Comparison of ENCODE assay signal across 8 mouse cellular contexts in genomic region chr8:74935308-74935707, GRCm38 (mm10). TPM values are rescaled to one million over a fixed set of nuclear protein-coding genes. Genes with fewer than 3 reads are reported as not detected.
A peak's percentile ranks its signal among the peaks of the same experiment; 100 is the strongest.
DNase-seq lines count a peak whose midpoint lies in the region; ATAC-seq and TF ChIP-seq lines count a peak whose summit lies in the region.

No protein-coding gene starts in this region.

- 23% methylated on average over 6 of the region's 6 CpGs for WGBS in kidney, adult 2 months
- 18% methylated on average over 6 of the region's 6 CpGs for WGBS in limb, embryonic 13.5 days

- TF ChIP-seq CTCF in kidney, adult 2 months (conservative IDR thresholded peaks at IDR 0.05; ENCODE audit: insufficient read depth, insufficient read length, low read depth, low read length), result peak; percentile 68

- no peak for TF ChIP-seq POLR2A in kidney, adult 2 months (IDR thresholded peaks at IDR 0.05; ENCODE audit: low read depth, low read length)

- 0 out of 2 replicates have a peak, but pooled peaks cover 4% of the 10 kb centered on the region for H3K4me1 ChIP-seq in kidney, adult 2 months (ENCODE audit: control insufficient read depth, insufficient read depth, low read length)
- no peaks in the 10 kb centered on the region for H3K4me1 ChIP-seq in limb, embryonic 13.5 days

- H3K9ac ChIP-seq in limb, embryonic 13.5 days, result no peak overlapping the region

- no peaks in the 10 kb centered on the region for H3K9me3 ChIP-seq in limb, embryonic 13.5 days

- H3K27ac ChIP-seq in kidney, adult 2 months (ENCODE audit: insufficient read depth, low read depth, low read length), result no peak overlapping the region
- no peak overlapping the region for H3K27ac ChIP-seq in limb, embryonic 13.5 days

- no peaks in the 10 kb centered on the region for H3K36me3 ChIP-seq in kidney, adult 2 months (ENCODE audit: control insufficient read depth, insufficient read depth, low read length)
- H3K36me3 ChIP-seq in limb, embryonic 13.5 days, result no peaks in the 10 kb centered on the region

- H3K27me3 ChIP-seq in kidney, adult 2 months (replicated peaks; ENCODE audit: control insufficient read depth, insufficient read depth, low read length), result no peaks in the 10 kb centered on the region
- H3K27me3 ChIP-seq in limb, embryonic 13.5 days, result no peaks in the 10 kb centered on the region

- peak; percentile 5 to 6 for DNase-seq in urinary bladder, postnatal 36 days (ENCODE audit: low spot score in 2 of 2)
- DNase-seq in urinary bladder, postnatal 10 days (ENCODE audit: low spot score), result no peak
- DNase-seq in cerebellum, adult 8-10 months, result peak; percentile 47
- peak; percentile 15 to 45 for DNase-seq in frontal cortex, postnatal 25 days (ENCODE audit: low spot score in 2 of 2)
- DNase-seq in kidney, adult 2 months, result peak; percentile 52
- DNase-seq in neural tube, embryonic 10.5 days (ENCODE audit: extremely low spot score, low spot score), result peak; percentile 50
- DNase-seq in thymus, postnatal 4 days, result peak; percentile 36

- no peak overlapping the region for H3K4me2 ChIP-seq in limb, embryonic 13.5 days (replicated peaks)

- ATAC-seq in limb, embryonic 13.5 days (ENCODE audit: low FRiP score, low read depth), result peak; percentile 77

- H3K4me3 ChIP-seq in kidney, adult 2 months (ENCODE audit: insufficient read depth, low read depth, low read length), result no peak overlapping the region
- H3K4me3 ChIP-seq in limb, embryonic 13.5 days, result no peak overlapping the region

RNA-seq across cellular contexts. Expression of gene Hmgxb4, which starts 57.8 kb away (rescaled TPM):
- 13.3 and 13.7 TPM in 2 replicates for polyA plus RNA-seq in kidney, adult 2 months (2012; rRNA removed)
- polyA plus RNA-seq in limb, embryonic 13.5 days (2015; fragmentation: Nextera tagmentation; extraction: Ambion mirVana), result 46.8 and 48.6 TPM in 2 replicates
